Mouse (Mus musculus) adrenal gland, postnatal 10 days (tissue): Measurements from ENCODE around the gene Pde4d. TPM values are rescaled to one million over a fixed set of nuclear protein-coding genes. Genes with fewer than 3 reads are reported as not detected.

Experiments used
- DNase-seq: peaks from one replicate; pipeline ENCODE4 v3.0.0; 2021; ENCODE audit warnings: mixed read lengths
- total RNA-seq, 2 experiments: library from RNA; stranded (reverse); gene quantifications; 2 replicates each; pipeline ENCODE4 v1.2.3; 2021

The Pde4d gene
- total RNA-seq, 2 experiments from 2014 or later: 70.3 to 101 TPM

DNA sequence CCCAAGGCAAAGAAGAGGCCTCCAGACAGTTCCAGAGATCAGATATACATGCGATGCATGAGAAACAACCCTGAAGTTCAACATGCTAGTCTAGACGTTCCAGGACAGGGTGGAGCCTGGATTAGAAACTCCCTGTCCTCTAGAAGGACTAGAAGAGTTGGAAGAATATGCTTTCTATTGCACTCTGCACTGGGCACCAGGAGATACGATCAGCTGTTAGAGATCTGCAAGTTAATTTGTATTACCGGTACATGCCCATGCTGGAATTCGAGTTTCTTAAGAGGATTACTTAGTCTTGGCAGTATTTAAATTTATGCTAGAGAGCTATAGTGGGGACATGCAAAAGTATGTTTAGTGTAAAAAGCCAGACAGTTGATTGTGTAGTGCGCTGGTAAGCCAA is 1377.6 kb downstream of the Pde4d start:
- no peak for DNase-seq

GRCm38 (mm10) chr13:109827909-109828308 is 1378.2 kb downstream of the Pde4d start:
- no peak for DNase-seq

DNA sequence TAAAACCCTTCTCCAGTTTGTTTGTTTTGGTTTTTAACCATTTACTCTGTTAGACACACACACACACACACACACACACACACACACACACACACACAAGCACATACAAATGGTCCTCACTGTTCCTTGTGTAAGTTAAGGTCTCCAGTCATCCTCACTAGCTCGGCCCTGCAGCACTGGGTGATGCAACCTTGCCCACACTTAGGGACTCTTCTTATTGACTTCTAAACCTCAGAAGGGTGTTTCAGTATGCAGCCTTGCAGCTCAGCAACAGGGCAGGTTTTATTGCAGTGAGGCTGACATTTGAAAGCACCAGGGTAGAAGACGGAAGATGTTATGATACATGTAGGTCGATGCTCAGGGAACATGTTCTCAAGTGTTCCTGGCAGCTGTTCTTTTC is 1379.7 kb downstream of the Pde4d start:
- DNase-seq: no peak

DNA sequence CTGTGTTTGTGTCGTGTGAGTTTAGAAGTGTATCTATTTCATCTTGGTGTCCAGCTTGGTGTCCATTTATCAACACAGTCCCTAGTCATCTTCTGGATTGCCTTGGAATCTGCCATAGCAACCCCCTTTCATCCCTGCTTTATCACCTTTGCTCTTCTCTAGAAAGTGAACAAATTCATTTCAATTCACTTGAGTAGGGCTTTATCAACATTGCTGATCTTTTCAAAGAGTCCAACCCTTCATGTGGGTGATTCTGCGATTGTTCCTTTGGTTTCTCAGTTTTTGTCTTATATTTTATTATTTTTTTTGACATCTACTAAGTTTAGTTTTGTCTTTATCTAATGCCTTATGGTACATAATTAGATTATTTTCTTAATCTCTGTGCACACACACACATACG is 1385.2 kb downstream of the Pde4d start:
- DNase-seq: no peak

- DNase-seq: peak; percentile 19
These were observed 1387.7 kb downstream of the Pde4d start for GRCm38 (mm10) chr13:109837453-109837852.

GRCm38 (mm10) chr13:109837921-109838320 is 1388.2 kb downstream of the Pde4d start:
- DNase-seq: no peak

DNA sequence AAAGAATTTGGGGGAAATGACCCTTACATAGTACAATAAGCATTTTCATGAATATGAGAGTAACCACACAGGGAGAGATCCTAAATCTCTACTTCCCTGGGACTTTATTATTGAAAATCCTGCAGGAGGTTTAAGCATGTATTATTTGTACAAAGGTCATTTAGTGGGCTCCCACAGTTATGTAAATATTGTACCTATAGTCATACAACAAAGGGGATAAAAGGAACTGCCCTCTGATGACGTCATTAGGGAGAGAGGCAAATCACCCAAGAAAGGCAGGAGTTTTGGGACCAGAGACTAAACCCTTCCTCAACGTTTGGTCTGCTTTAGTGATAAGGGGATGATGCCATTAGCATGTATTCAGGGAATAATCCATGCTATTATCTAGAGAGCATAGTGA is 1390.5 kb downstream of the Pde4d start:
- no peak for DNase-seq

DNA sequence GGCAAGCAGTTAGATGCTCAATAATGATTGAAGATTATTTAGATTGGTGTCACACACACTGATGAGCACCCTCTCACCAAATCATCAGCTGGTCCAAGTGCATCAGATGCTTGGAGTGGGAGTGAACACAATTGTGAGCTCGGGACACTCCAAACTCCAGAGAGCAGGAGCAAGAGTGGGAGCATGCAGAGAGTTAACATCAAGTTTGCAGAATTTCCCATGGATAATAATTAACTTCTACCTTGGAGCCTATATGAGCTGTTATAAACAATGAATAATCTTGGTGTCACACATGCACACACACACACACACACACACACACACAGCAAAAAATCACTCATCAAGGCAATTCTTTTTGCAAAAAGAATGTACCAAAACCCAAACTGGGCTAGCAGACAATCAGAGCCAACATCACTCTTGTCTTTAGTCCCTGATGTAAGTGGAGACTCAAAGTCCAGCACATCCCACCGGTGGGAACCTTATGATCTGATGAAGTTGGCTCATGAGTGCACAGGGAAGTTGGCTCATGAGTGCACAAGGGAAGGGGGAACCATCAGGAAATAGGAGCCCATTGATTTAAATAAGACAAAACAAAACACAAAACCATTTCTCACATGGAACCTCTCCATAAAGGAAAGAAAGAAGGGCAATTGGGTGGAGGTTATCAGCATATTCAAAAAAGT is 1391.5 kb downstream of the Pde4d start:
- no peak for DNase-seq

GRCm38 (mm10) chr13:109842982-109843381 is 1393.2 kb downstream of the Pde4d start:
- no peak for DNase-seq

GRCm38 (mm10) chr13:109844828-109845227 is 1395.1 kb downstream of the Pde4d start:
- no peak for DNase-seq

- no peak for DNase-seq
These were observed 1414.1 kb downstream of the Pde4d start for GRCm38 (mm10) chr13:109863826-109864225.

DNA sequence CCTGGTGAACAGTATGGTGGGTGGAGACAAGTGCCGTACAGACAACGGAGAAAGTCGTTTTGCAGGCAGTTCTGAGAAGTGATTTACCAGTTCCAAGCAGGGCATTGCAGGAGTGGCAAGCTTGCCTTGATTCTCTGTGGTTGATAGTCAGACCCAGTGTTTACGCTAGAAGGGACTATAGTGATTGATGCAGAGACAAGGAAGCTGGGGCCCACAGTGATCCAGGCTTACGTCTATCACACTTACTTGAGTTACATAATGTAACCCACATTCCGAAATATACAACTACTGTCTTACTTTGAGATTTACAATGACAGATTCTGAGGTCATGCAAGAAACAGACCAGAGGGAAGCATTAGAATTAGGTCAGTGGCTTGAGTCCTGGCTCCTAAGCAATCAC is 1414.6 kb downstream of the Pde4d start:
- DNase-seq: no peak

DNA sequence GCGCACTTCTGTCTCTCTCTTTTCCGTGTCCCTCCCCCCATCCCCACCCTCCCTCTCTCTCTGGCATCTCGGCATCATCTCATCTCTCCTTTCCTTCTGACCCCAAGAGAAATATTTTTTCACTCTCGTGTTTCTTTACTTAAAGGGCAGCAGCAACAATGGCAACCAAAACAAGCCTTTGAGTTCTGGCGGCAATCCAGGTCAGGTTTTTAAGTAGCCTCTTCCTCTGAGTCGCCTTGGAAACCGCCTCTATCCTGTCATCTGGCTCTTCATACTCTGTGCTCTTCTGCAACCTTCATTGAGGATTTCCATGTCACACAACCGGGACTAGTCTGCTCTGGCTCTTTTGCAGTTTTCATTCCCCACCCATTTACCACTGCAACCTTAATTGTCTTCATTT is 1430.6 kb downstream of the Pde4d start:
- no peak for DNase-seq

DNA sequence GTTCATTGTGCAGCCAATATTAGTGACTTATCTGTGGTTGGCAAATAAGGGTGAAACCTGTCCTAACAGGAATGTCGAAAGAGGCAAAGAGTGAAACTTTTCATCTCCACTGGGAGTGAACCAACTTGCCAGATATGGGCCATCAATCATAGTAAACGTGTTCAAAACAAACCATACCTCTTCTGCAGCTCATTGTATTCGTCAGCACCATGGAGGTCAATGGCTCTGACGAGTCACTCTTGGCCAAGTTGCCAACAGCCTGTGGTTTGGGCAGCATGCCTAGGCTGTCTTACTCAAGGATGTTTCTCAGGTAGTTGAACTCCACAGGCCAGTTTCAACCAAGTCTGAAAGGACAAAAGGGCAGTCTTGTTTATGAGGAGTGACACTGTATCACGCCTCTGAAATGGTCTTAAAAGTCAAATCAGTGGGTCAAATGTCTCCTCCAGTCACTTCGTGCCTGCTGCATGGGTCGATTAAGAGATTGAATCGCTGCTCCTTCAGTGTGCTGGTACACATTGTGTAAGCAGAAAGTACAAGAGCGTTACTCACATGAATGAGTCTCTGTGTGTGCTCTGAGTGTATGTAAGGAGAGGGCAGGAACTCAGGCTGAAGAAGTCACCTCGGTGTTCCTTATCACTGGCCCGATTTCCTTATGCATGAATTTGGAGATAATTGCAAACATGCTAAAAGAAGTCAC is 1431.6 kb downstream of the Pde4d start:
- peak; percentile 84 for DNase-seq

DNA sequence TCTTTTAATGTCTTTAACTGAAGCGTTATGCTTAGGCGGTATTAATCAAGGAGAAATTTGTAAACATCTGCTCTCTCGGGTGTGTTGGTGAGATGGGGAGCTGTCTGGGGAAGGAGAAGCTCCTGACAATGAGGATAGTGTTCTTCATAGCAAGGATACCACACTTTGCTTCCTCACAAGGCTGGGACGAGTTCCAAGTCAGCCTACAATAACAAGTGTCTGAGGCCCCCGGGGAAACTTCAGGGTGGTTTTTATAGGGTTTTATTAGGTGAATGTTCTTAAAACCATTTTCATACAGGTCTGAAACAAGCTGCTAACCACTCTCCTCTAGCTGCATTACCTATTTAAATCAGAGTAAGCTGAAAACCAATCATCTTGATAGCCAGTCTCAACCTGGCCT is 1433.9 kb downstream of the Pde4d start:
- DNase-seq: no peak

GRCm38 (mm10) chr13:109884812-109885211 is 1435.1 kb downstream of the Pde4d start:
- no peak for DNase-seq

DNA sequence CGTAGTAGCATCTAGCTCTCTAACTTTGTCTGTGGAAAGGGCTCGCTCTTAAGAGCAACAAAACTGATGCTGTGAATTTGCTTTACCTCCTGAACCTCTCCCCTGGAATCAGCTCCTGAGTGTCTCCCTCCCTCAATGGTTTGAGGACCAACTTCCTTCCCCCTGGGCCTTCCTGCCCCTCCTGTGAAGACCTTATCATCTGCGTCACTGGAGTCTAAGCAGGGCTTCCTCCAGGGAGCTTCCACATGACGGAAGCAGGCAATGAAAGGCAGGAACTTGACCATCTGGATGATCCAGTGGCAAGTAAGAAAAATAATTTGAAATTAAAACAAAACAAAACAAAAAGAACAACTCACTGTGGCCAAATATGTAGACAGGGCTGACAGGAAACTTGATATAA is 1438.5 kb downstream of the Pde4d start:
- no peak for DNase-seq

- DNase-seq: no peak
These were observed 1441.6 kb downstream of the Pde4d start for GRCm38 (mm10) chr13:109891194-109891909.

GRCm38 (mm10) chr13:109891910-109892265 is 1442.1 kb downstream of the Pde4d start:
- no peak for DNase-seq

DNA sequence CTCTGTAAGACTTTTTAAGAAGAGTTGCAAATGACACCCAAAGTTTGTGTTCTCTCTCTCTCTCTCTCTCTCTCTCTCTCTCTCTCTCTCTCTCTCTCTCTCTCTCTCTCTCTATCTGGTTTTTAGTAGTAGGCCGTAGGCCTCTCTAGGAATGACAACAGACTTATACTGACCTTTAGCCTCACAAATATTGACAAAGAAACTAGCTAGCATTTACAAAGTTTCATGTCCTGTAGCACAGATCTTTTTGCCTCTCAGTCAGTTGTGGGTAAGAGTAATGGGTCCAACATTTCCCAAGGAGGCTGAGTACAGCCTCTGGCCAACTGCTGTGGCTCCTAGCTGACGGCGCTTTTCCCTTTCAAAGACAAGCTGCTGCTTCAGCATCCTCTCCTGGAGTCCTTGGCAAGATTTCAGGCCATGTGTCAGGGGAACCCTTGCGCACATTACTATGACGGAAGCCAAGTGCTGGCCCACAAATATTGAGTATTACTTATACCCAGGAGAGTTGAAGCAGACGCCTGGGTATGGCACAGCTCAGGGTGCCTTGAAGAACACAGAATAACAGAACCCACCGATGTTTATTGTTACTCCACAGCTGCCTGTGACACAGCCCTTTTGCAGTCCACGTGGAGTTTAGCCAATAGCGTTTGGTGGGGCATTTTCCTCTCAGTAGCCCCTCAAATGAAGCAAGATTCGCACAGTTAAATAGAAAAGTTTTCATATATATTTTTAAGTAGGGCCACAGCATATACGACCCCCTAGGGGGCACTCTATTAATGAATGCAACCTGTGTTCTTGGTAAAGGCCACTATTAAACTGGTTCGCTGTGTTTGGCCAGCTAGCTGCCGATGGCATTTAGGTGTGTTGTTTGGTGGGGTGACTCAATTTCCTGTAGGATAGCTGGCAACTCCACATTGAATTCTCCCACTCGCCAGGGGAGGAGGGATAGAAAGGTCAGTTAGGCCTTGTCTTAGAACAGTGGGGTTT is 1450.0 kb downstream of the Pde4d start:
- DNase-seq: peak; percentile 77

- DNase-seq: peak; percentile 62
These were observed 1452.1 kb downstream of the Pde4d start for GRCm38 (mm10) chr13:109901811-109902210.

DNA sequence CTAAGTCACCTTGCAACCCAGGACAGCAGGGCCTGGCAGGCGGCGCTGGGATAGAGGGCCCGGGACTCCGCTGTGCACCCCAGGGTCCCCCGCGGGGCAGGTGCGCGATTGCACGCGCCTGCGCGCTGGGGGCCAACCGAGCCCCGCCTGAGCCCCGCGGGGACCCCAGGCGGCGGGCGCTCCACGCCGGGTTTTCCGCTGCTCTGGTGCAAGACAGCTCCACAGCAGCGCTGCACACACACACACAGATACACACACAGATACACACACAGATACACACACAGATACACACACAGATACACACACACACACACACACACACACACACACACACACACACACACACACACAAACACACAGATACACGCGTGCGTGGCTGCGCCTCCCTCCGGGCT is 1452.7 kb downstream of the Pde4d start:
- DNase-seq: peak; percentile 79
